Mouse (Mus musculus) intestine, postnatal 0 days (tissue): ENCODE data around the gene Cabin1. TPM values are rescaled to one million over a fixed set of nuclear protein-coding genes. Genes with fewer than 3 reads are reported as not detected.

Experiments
- ATAC-seq: fragments of 200-750 bp; cut with Nextera tagmentation; 2 replicates; pipeline ENCODE4 v1.8.0; 2017; ENCODE audit warnings: mild to moderate bottlenecking, moderate TSS enrichment, moderate library complexity
- H3K27ac ChIP-seq: fragments of 300-500 bp; sonication (generic); 2 replicates; pipeline ENCODE4 v1.5.1; 2014; ENCODE audit warnings: mild to moderate bottlenecking, low read depth, low read length, moderate library complexity
- H3K27me3 ChIP-seq: fragments of 300-500 bp; sonication (generic); replicated peaks from 2 replicates; pipeline ENCODE4 v1.6.1; 2014; ENCODE audit warnings: low read length, mixed read lengths; ENCODE audit not compliant: control insufficient read depth, insufficient read depth
- H3K36me3 ChIP-seq: fragments of 300-500 bp; sonication (generic); 2 replicates; pipeline ENCODE4 v1.6.1; 2014; ENCODE audit warnings: mild to moderate bottlenecking, moderate library complexity; ENCODE audit not compliant: control insufficient read depth, insufficient read depth
- H3K4me1 ChIP-seq: fragments of 300-500 bp; sonication (generic); replicated peaks from 2 replicates; pipeline ENCODE4 v1.6.1; 2014; ENCODE audit warnings: antibody characterized with exemption, low read length, mixed read lengths; ENCODE audit not compliant: control insufficient read depth, insufficient read depth
- H3K4me2 ChIP-seq: fragments of 300-500 bp; sonication (generic); replicated peaks from 2 replicates; pipeline ENCODE4 v1.6.1; 2014; ENCODE audit warnings: low read depth, mild to moderate bottlenecking, moderate library complexity
- H3K4me3 ChIP-seq: fragments of 300-500 bp; sonication (generic); 2 replicates; pipeline ENCODE4 v1.5.1; 2014; ENCODE audit warnings: low read depth, low read length
- H3K9ac ChIP-seq: fragments of 300-500 bp; sonication (generic); 2 replicates; pipeline ENCODE4 v1.6.1; 2014; ENCODE audit warnings: mild to moderate bottlenecking, low read depth, low read length
- H3K9me3 ChIP-seq: fragments of 300-500 bp; sonication (generic); 2 replicates; pipeline ENCODE4 v1.6.1; 2016; ENCODE audit warnings: mixed run types; ENCODE audit not compliant: control insufficient read depth
- CTCF ChIP-seq: sonication (generic); IDR thresholded peaks from 2 replicates; pipeline ENCODE4 v1.5.1; 2016; ENCODE audit warnings: low read depth, mild to moderate bottlenecking, control low read depth, antibody characterized with exemption, moderate library complexity
- WGBS: fragments of 180-500 bp; shearing (Covaris S2); extraction: QIAGEN DNeasy Blood & Tissue Kit; methylation state at CpG from one replicate; pipeline ENCODE4 v1.1.7; 2014; 5-methylcytosine and 5-hydroxymethylcytosine counted together
- polyA plus RNA-seq: library from polyadenylated mRNA; unstranded; fragments of >200 nt; fragmentation: Nextera tagmentation; extraction: Ambion mirVana; gene quantifications from 2 replicates; pipeline ENCODE4 v1.2.1, GENCODE M21; 2015

The Cabin1 gene
- polyA plus RNA-seq, 1 experiment from 2014 or later: 14.1 TPM

GRCm38 (mm10) chr10:75714795-75715194, 49.3 kb downstream of the Cabin1 start:
- Histone ChIP-seq H3K27ac (no peak overlapping the region), H3K36me3 (peaks cover 83% of the 10 kb centered on the region), H3K4me1 (no peaks in the 10 kb centered on the region), H3K4me3 (no peak overlapping the region), H3K27me3 (no peaks in the 10 kb centered on the region), H3K4me2 (no peak overlapping the region), H3K9me3 (no peaks in the 10 kb centered on the region), H3K9ac (no peak overlapping the region)
- no peak for TF ChIP-seq CTCF
- no peak for ATAC-seq
- 80% methylated on average over 3 of the region's 3 CpGs for WGBS

GRCm38 (mm10) chr10:75713026-75713425, 51.1 kb downstream of the Cabin1 start:
- H3K9ac ChIP-seq: no peak overlapping the region
- H3K4me1 ChIP-seq: no peaks in the 10 kb centered on the region
- 92% methylated on average over 11 of the region's 11 CpGs for WGBS
- H3K4me3 ChIP-seq: no peak overlapping the region
- no peak for ATAC-seq
- H3K4me2 ChIP-seq: no peak overlapping the region
- no peak overlapping the region for H3K27ac ChIP-seq
- no peaks in the 10 kb centered on the region for H3K9me3 ChIP-seq
- H3K36me3 ChIP-seq: peaks cover 80% of the 10 kb centered on the region
- H3K27me3 ChIP-seq: no peaks in the 10 kb centered on the region
- TF ChIP-seq CTCF: no peak

DNA sequence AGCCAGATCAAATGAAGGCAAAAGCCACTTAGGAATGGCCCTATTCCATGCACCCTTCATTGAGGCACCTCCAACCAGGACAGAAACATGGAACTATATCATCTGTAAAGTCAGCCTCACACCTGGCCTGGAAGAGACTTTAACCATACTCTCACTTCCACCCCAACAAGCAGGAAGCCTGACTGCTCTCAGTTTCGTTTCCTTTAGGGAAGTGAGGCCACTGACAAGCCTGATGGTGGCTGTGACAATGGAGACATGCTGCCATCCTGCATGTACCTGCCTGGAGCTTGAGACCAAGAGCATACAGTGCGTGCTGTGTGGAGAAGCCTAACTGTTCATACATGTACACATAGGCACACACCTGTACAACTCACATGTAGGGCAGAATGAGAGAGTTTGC, 53.9 kb downstream of the Cabin1 start:
- no peak for ATAC-seq
- H3K36me3 ChIP-seq: peaks cover 69% of the 10 kb centered on the region
- H3K27ac ChIP-seq: no peak overlapping the region
- 78% methylated on average over 2 of the region's 2 CpGs for WGBS
- H3K4me2 ChIP-seq: no peak overlapping the region
- H3K4me3 ChIP-seq: no peak overlapping the region
- H3K27me3 ChIP-seq: no peaks in the 10 kb centered on the region
- no peak for TF ChIP-seq CTCF
- no peak overlapping the region for H3K9ac ChIP-seq
- no peaks in the 10 kb centered on the region for H3K4me1 ChIP-seq
- no peaks in the 10 kb centered on the region for H3K9me3 ChIP-seq

DNA sequence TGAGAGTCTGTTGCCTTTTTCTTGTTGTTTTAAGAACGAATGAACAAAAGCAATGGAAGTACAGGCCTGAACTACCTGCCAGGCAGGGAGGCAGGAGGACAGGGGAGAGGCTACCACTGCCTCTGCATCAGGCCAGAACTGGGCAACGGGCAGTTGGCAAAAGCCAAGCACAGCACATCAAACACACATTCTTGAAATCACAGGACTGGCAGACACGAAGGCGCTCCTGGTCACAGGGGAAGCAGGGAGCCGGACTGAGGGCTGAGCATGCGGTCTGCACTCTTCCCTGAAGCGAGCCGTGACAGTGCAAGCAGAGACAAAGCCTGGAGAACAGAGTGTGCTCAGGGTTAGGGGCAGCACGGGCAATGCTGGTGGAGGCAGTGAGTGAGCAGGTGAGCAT, 54.9 kb downstream of the Cabin1 start:
- H3K9ac ChIP-seq: no peak overlapping the region
- ATAC-seq: no peak
- H3K36me3 ChIP-seq: peaks cover 63% of the 10 kb centered on the region
- H3K27ac ChIP-seq: no peak overlapping the region
- no peaks in the 10 kb centered on the region for H3K9me3 ChIP-seq
- WGBS: 92% methylated on average over 9 of the region's 9 CpGs
- H3K4me3 ChIP-seq: no peak overlapping the region
- H3K4me2 ChIP-seq: no peak overlapping the region
- H3K4me1 ChIP-seq: no peaks in the 10 kb centered on the region
- TF ChIP-seq CTCF: no peak
- no peaks in the 10 kb centered on the region for H3K27me3 ChIP-seq

- no peak overlapping the region for H3K27ac ChIP-seq
- H3K4me3 ChIP-seq: no peak overlapping the region
- H3K9ac ChIP-seq: no peak overlapping the region
- no peak for ATAC-seq
- H3K27me3 ChIP-seq: no peaks in the 10 kb centered on the region
- H3K9me3 ChIP-seq: no peaks in the 10 kb centered on the region
- no peaks in the 10 kb centered on the region for H3K4me1 ChIP-seq
- 58% methylated on average over 9 of the region's 9 CpGs for WGBS
- H3K4me2 ChIP-seq: no peak overlapping the region
- peak; percentile 77 for TF ChIP-seq CTCF
- H3K36me3 ChIP-seq: peaks cover 57% of the 10 kb centered on the region
These were observed 55.5 kb downstream of the Cabin1 start for GRCm38 (mm10) chr10:75708633-75708992.

- ATAC-seq: no peak
- Histone ChIP-seq H3K27ac (no peak overlapping the region), H3K9ac (no peak overlapping the region), H3K4me1 (no peaks in the 10 kb centered on the region), H3K4me3 (no peak overlapping the region), H3K9me3 (no peaks in the 10 kb centered on the region), H3K4me2 (no peak overlapping the region), H3K27me3 (no peaks in the 10 kb centered on the region), H3K36me3 (peaks cover 56% of the 10 kb centered on the region)
- 92% methylated on average over 3 of the region's 3 CpGs for WGBS
- TF ChIP-seq CTCF: no peak
These were observed 56.1 kb downstream of the Cabin1 start for GRCm38 (mm10) chr10:75707901-75708632.
